Mouse (Mus musculus) liver, postnatal 0 days (tissue): ENCODE results near the gene Cmtm2a. TPM values are rescaled to one million over a fixed set of nuclear protein-coding genes. Genes with fewer than 3 reads are reported as not detected.
"Not testable (repeated sequence)": the region's sequence is repeated elsewhere in the genome, so short reads cannot be mapped to it uniquely, and the experiment has no call there.

Experiments used
- ATAC-seq: fragments of 200-750 bp; cut with Nextera tagmentation; 2 replicates; pipeline ENCODE4 v1.8.0; 2017; ENCODE audit warnings: mild to moderate bottlenecking, moderate library complexity
- DNase-seq: peaks from one replicate; pipeline ENCODE4 v3.0.0-alpha.2; 2016
- H3K27ac ChIP-seq: fragments of 300-500 bp; sonication (generic); 2 replicates; pipeline ENCODE4 v1.5.1; 2014; ENCODE audit warnings: antibody characterized with exemption, moderate library complexity, mild to moderate bottlenecking, low read depth
- H3K27me3 ChIP-seq: fragments of 300-500 bp; sonication (generic); 2 replicates; pipeline ENCODE4 v1.6.1; 2014; ENCODE audit warnings: low read length, control low read depth, mixed read lengths; ENCODE audit not compliant: insufficient read depth
- H3K36me3 ChIP-seq: fragments of 300-500 bp; sonication (generic); replicated peaks from 2 replicates; pipeline ENCODE4 v1.6.1; 2014; ENCODE audit warnings: mild to moderate bottlenecking, control low read depth, low read length, moderate library complexity, mixed read lengths; ENCODE audit not compliant: insufficient read depth
- H3K4me1 ChIP-seq: fragments of 300-500 bp; sonication (generic); 2 replicates; pipeline ENCODE4 v1.6.1; 2014; ENCODE audit warnings: antibody characterized with exemption, mild to moderate bottlenecking, control low read depth; ENCODE audit not compliant: insufficient read depth
- H3K4me2 ChIP-seq: fragments of 300-500 bp; sonication (generic); 2 replicates; pipeline ENCODE4 v1.6.1; 2014; ENCODE audit warnings: low read depth, mild to moderate bottlenecking, low read length, moderate library complexity, mixed read lengths
- H3K4me3 ChIP-seq: fragments of 300-500 bp; sonication (generic); 2 replicates; pipeline ENCODE4 v1.5.1; 2014; ENCODE audit warnings: low read depth, low read length
- H3K9ac ChIP-seq: fragments of 300-500 bp; sonication (generic); replicated peaks from 2 replicates; pipeline ENCODE4 v1.6.1; 2014; ENCODE audit warnings: mild to moderate bottlenecking, moderate library complexity
- H3K9me3 ChIP-seq: fragments of 300-500 bp; sonication (generic); 2 replicates; pipeline ENCODE4 v1.6.1; 2016; ENCODE audit warnings: mild to moderate bottlenecking, control low read depth, low read length, mixed read lengths
- CTCF ChIP-seq: sonication (generic); IDR thresholded peaks from 2 replicates; pipeline ENCODE4 v1.5.1; 2016; ENCODE audit warnings: antibody characterized with exemption, low read depth
- EP300 ChIP-seq: IDR thresholded peaks from 2 replicates; pipeline ENCODE4 v1.6.1; 2016; ENCODE audit warnings: antibody characterized with exemption, low read depth, mild to moderate bottlenecking
- WGBS: fragments of 180-500 bp; shearing (Covaris S2); extraction: QIAGEN DNeasy Blood & Tissue Kit; methylation state at CpG from one replicate; pipeline ENCODE4 v1.1.7; 2014; ENCODE audit not compliant: insufficient replicate concordance; 5-methylcytosine and 5-hydroxymethylcytosine counted together
- polyA plus RNA-seq: library from polyadenylated mRNA; unstranded; fragments of >200 nt; fragmentation: Nextera tagmentation; extraction: Ambion mirVana; gene quantifications from 2 replicates; pipeline ENCODE4 v1.2.1, GENCODE M21; 2015

The Cmtm2a gene
- polyA plus RNA-seq, 1 experiment from 2014 or later = not detected

- Histone ChIP-seq H3K4me2 (no peak overlapping the region), H3K4me3 (no peak overlapping the region), H3K9me3 (no peaks in the 10 kb centered on the region), H3K36me3 (no peaks in the 10 kb centered on the region), H3K27me3 (no peaks in the 10 kb centered on the region), H3K4me1 (no peaks in the 10 kb centered on the region), H3K27ac (no peak overlapping the region), H3K9ac (no peak overlapping the region)
- WGBS = 53% methylated on average over 4 of the region's 4 CpGs
- DNase-seq (no peak), ATAC-seq (no peak)
- no peak for TF ChIP-seq EP300
- TF ChIP-seq CTCF = peak; percentile 46
Observed at GRCm38 (mm10) chr8:104313311-104313710, 20.3 kb upstream of the Cmtm2a start.

GRCm38 (mm10) chr8:104312023-104312422, 19.0 kb upstream of the Cmtm2a start:
- H3K27me3 ChIP-seq, H3K27ac ChIP-seq, H3K4me3 ChIP-seq, H3K4me2 ChIP-seq, DNase-seq, H3K9ac ChIP-seq, H3K36me3 ChIP-seq, ATAC-seq, H3K4me1 ChIP-seq, H3K9me3 ChIP-seq: not testable (repeated sequence)
- WGBS = 70% methylated on average over 3 of the region's 3 CpGs

- H3K36me3 ChIP-seq, H3K9ac ChIP-seq, ATAC-seq, H3K9me3 ChIP-seq, H3K4me2 ChIP-seq, H3K27me3 ChIP-seq, H3K27ac ChIP-seq, H3K4me3 ChIP-seq, H3K4me1 ChIP-seq, DNase-seq: not testable (repeated sequence)
- 78% methylated on average over 33 of the region's 36 CpGs for WGBS
Observed at GRCm38 (mm10) chr8:104309441-104310155, 16.6 kb upstream of the Cmtm2a start, which contains the start of the genes Gm45711 and Cmtm1. Gene Gm45711, minus strand, starts transcription at chr8:104310081. Gene Cmtm1, minus strand, starts transcription at chr8:104310145.

- not testable (repeated sequence) for ATAC-seq
Observed at GRCm38 (mm10) chr8:104308341-104308740, 15.4 kb upstream of the Cmtm2a start.

GRCm38 (mm10) chr8:104304962-104305361, 12.0 kb upstream of the Cmtm2a start:
- Histone ChIP-seq H3K27ac (no peak overlapping the region), H3K9me3 (no peaks in the 10 kb centered on the region), H3K36me3 (no peaks in the 10 kb centered on the region), H3K4me2 (no peak overlapping the region), H3K27me3 (no peaks in the 10 kb centered on the region), H3K4me3 (no peak overlapping the region), H3K4me1 (no peaks in the 10 kb centered on the region), H3K9ac (no peak overlapping the region)
- no peak for ATAC-seq
- 65% methylated on average over 11 of the region's 11 CpGs for WGBS
- TF ChIP-seq CTCF (no peak), EP300 (no peak)
- no peak for DNase-seq

More at GRCm38 (mm10) chr8:104308341-104308740, 15.4 kb upstream of the Cmtm2a start:
- not testable (repeated sequence) for H3K27ac ChIP-seq, H3K27me3 ChIP-seq, H3K4me1 ChIP-seq, DNase-seq, H3K36me3 ChIP-seq, H3K9me3 ChIP-seq, H3K4me2 ChIP-seq, H3K9ac ChIP-seq, H3K4me3 ChIP-seq
- 34% methylated on average over 6 of the region's 6 CpGs for WGBS

- H3K27me3 ChIP-seq, ATAC-seq, H3K4me1 ChIP-seq, H3K9me3 ChIP-seq, DNase-seq, H3K27ac ChIP-seq, H3K4me3 ChIP-seq, H3K4me2 ChIP-seq, H3K36me3 ChIP-seq, H3K9ac ChIP-seq: not testable (repeated sequence)
- whole genome bisulfite sequencing = 84% methylated on average over 4 of the region's 4 CpGs
Observed at GRCm38 (mm10) chr8:104302536-104302935, 9.6 kb upstream of the Cmtm2a start.

GRCm38 (mm10) chr8:104301577-104301976, 8.6 kb upstream of the Cmtm2a start:
- WGBS = 39% methylated on average over 3 of the region's 3 CpGs
- not testable (repeated sequence) for ATAC-seq, H3K27me3 ChIP-seq, H3K36me3 ChIP-seq, H3K9me3 ChIP-seq, H3K4me2 ChIP-seq, H3K9ac ChIP-seq, H3K4me1 ChIP-seq, DNase-seq, H3K27ac ChIP-seq, H3K4me3 ChIP-seq
